Mouse (Mus musculus): Measurements from ENCODE around the gene Galnt10. TPM values are rescaled to one million over a fixed set of nuclear protein-coding genes. Genes with fewer than 3 reads are reported as not detected.

The Galnt10 gene
- 13.5 and 17.3 TPM in 2 replicates for total RNA-seq (2012; rRNA removed)

DNA sequence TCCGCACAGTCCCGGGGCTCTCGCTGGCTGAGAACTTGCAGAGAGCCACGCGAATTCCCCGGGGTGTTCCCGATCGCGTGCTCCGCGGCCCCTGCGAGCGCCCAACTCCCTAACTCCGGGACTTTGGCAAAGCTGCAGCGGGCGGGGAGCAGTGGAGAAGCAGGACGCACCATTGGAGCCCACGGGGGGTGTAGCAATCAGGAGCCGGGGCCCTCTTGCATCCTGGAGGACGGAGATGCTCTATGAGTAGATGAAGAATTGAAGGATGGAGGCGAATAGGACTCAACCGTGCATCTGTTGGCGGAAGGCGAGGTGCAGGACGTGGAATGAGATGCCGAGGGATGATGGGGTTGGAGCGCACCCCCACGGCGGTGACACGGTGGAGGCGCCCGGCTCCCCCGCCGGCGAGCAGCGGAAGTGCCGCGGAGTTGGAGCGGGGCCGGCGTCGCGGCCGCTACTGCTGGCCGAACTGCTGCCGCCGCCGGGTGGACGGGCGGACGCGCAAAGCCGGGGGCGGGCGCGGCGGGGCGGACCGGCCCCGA, at the start of gene Galnt10:
Galnt10 (plus strand) TSS at position 425 of the 542 bp plus-strand sequence.
- H3K4me1 ChIP-seq (ENCODE audit: control insufficient read depth in 2 of 2, insufficient read depth in 2 of 2, low read length in 2 of 2, poor library complexity in 1 of 2): peaks cover 3 to 12% of the 10 kb centered on the region in 2 experiments; a peak in 2 of 4 replicates
- TF ChIP-seq ZNF384 (IDR thresholded peaks at IDR 0.05; ENCODE audit: low read depth, low read length) (no peak), MAFK (IDR thresholded peaks at IDR 0.05; ENCODE audit: insufficient read depth, low read depth, low read length) (no peak), HCFC1 (IDR thresholded peaks at IDR 0.05; ENCODE audit: borderline replicate concordance, insufficient read depth, low read length) (0 out of 2 replicates have a peak, but pooled peaks have one; percentile 12), CHD2 (IDR thresholded peaks at IDR 0.05; ENCODE audit: low read depth, low read length) (no peak)
- peak within 1 kb of the TSS; percentile 87 to 91 for H3K4me3 ChIP-seq (ENCODE audit: insufficient read depth in 1 of 2, low read depth in 1 of 2, low read length in 2 of 2, poor library complexity in 1 of 2, severe bottlenecking in 1 of 2)
- no peak within 1 kb of the TSS for H3K27ac ChIP-seq (ENCODE audit: insufficient read depth, low read depth, low read length, poor library complexity, severe bottlenecking)
- peak within 1 kb of the TSS; percentile 80 for H3K9ac ChIP-seq (ENCODE audit: insufficient read depth, low read depth, low read length, poor library complexity, severe bottlenecking)
- H3K9me3 ChIP-seq (ENCODE audit: control insufficient read depth, insufficient read depth, low read depth, low read length): no peaks in the 10 kb centered on the region
- DNase-seq (ENCODE audit: low read depth, low spot score): peak; percentile 76
- H3K36me3 ChIP-seq (ENCODE audit: control insufficient read depth, insufficient read depth, low read length, poor library complexity, severe bottlenecking): no peaks in the 10 kb centered on the region
- in situ Hi-C loops (cut with MboI; ENCODE audit: low sequenced_read_pairs in 2 of 2, unreplicated experiment in 2 of 2): no loop called here

- no peak overlapping the region for H3K9ac ChIP-seq (ENCODE audit: insufficient read depth, low read depth, low read length, poor library complexity, severe bottlenecking)
- in situ Hi-C loops (cut with MboI; ENCODE audit: low sequenced_read_pairs in 2 of 2, unreplicated experiment in 2 of 2): no loop called here
- H3K9me3 ChIP-seq (ENCODE audit: control insufficient read depth, insufficient read depth, low read depth, low read length): no peaks in the 10 kb centered on the region
- no peak overlapping the region for H3K4me3 ChIP-seq (ENCODE audit: insufficient read depth in 1 of 2, low read depth in 1 of 2, low read length in 2 of 2, poor library complexity in 1 of 2, severe bottlenecking in 1 of 2)
- TF ChIP-seq HCFC1 (IDR thresholded peaks at IDR 0.05; ENCODE audit: borderline replicate concordance, insufficient read depth, low read length): no peak
- no peak for TF ChIP-seq ZNF384 (IDR thresholded peaks at IDR 0.05; ENCODE audit: low read depth, low read length)
- TF ChIP-seq MAFK (IDR thresholded peaks at IDR 0.05; ENCODE audit: insufficient read depth, low read depth, low read length): no peak
- no peak for TF ChIP-seq CHD2 (IDR thresholded peaks at IDR 0.05; ENCODE audit: low read depth, low read length)
- no peak for TF ChIP-seq ZC3H11A (IDR thresholded peaks at IDR 0.05; ENCODE audit: borderline replicate concordance, low read depth, low read length)
- no peak overlapping the region for H3K27ac ChIP-seq (ENCODE audit: insufficient read depth, low read depth, low read length, poor library complexity, severe bottlenecking)
- DNase-seq (ENCODE audit: low read depth, low spot score): no peak
- H3K36me3 ChIP-seq (ENCODE audit: control insufficient read depth, insufficient read depth, low read length, poor library complexity, severe bottlenecking): no peaks in the 10 kb centered on the region
- peaks cover 0 to 8% of the 10 kb centered on the region in 2 experiments; a peak in 2 of 4 replicates for H3K4me1 ChIP-seq (ENCODE audit: control insufficient read depth in 2 of 2, insufficient read depth in 2 of 2, low read length in 2 of 2, poor library complexity in 1 of 2)
These were observed 49.3 kb upstream of the Galnt10 start for GRCm38 (mm10) chr11:57595899-57596298.

GRCm38 (mm10) chr11:57598161-57598560, 47.1 kb upstream of the Galnt10 start:
- TF ChIP-seq CHD2 (IDR thresholded peaks at IDR 0.05; ENCODE audit: low read depth, low read length) (no peak), ZC3H11A (IDR thresholded peaks at IDR 0.05; ENCODE audit: borderline replicate concordance, low read depth, low read length) (no peak), ZNF384 (IDR thresholded peaks at IDR 0.05; ENCODE audit: low read depth, low read length) (no peak), MAFK (IDR thresholded peaks at IDR 0.05; ENCODE audit: insufficient read depth, low read depth, low read length) (no peak), HCFC1 (IDR thresholded peaks at IDR 0.05; ENCODE audit: borderline replicate concordance, insufficient read depth, low read length) (no peak)
- no peak for DNase-seq (ENCODE audit: low read depth, low spot score)
- Histone ChIP-seq H3K36me3 (ENCODE audit: control insufficient read depth, insufficient read depth, low read length, poor library complexity, severe bottlenecking) (no peaks in the 10 kb centered on the region), H3K9me3 (ENCODE audit: control insufficient read depth, insufficient read depth, low read depth, low read length) (no peaks in the 10 kb centered on the region), H3K4me3 (ENCODE audit: insufficient read depth in 1 of 2, low read depth in 1 of 2, low read length in 2 of 2, poor library complexity in 1 of 2, severe bottlenecking in 1 of 2) (no peak overlapping the region), H3K4me1 (ENCODE audit: control insufficient read depth in 2 of 2, insufficient read depth in 2 of 2, low read length in 2 of 2, poor library complexity in 1 of 2) (peaks cover 0 to 16% of the 10 kb centered on the region in 2 experiments; a peak in 2 of 4 replicates), H3K27ac (ENCODE audit: insufficient read depth, low read depth, low read length, poor library complexity, severe bottlenecking) (no peak overlapping the region), H3K9ac (ENCODE audit: insufficient read depth, low read depth, low read length, poor library complexity, severe bottlenecking) (no peak overlapping the region)
- in situ Hi-C loops (cut with MboI; ENCODE audit: low sequenced_read_pairs in 2 of 2, unreplicated experiment in 2 of 2): no loop called here

GRCm38 (mm10) chr11:57599304-57599703, 45.9 kb upstream of the Galnt10 start:
- H3K36me3 ChIP-seq (ENCODE audit: control insufficient read depth, insufficient read depth, low read length, poor library complexity, severe bottlenecking): no peaks in the 10 kb centered on the region
- H3K9ac ChIP-seq (ENCODE audit: insufficient read depth, low read depth, low read length, poor library complexity, severe bottlenecking): no peak overlapping the region
- H3K4me3 ChIP-seq (ENCODE audit: insufficient read depth in 1 of 2, low read depth in 1 of 2, low read length in 2 of 2, poor library complexity in 1 of 2, severe bottlenecking in 1 of 2): no peak overlapping the region
- DNase-seq (ENCODE audit: low read depth, low spot score): no peak
- no peaks in the 10 kb centered on the region for H3K9me3 ChIP-seq (ENCODE audit: control insufficient read depth, insufficient read depth, low read depth, low read length)
- H3K4me1 ChIP-seq (ENCODE audit: control insufficient read depth in 2 of 2, insufficient read depth in 2 of 2, low read length in 2 of 2, poor library complexity in 1 of 2): peaks cover 0 to 16% of the 10 kb centered on the region in 2 experiments; a peak in 2 of 4 replicates
- no peak overlapping the region for H3K27ac ChIP-seq (ENCODE audit: insufficient read depth, low read depth, low read length, poor library complexity, severe bottlenecking)
- TF ChIP-seq HCFC1 (IDR thresholded peaks at IDR 0.05; ENCODE audit: borderline replicate concordance, insufficient read depth, low read length) (no peak), MAFK (IDR thresholded peaks at IDR 0.05; ENCODE audit: insufficient read depth, low read depth, low read length) (no peak)
- in situ Hi-C loops (cut with MboI; ENCODE audit: low sequenced_read_pairs in 2 of 2, unreplicated experiment in 2 of 2): no loop called here

GRCm38 (mm10) chr11:57600113-57600512, 45.1 kb upstream of the Galnt10 start:
- in situ Hi-C loops (cut with MboI; ENCODE audit: low sequenced_read_pairs in 2 of 2, unreplicated experiment in 2 of 2): no loop called here
- Histone ChIP-seq H3K9me3 (ENCODE audit: control insufficient read depth, insufficient read depth, low read depth, low read length) (no peaks in the 10 kb centered on the region), H3K4me3 (ENCODE audit: insufficient read depth in 1 of 2, low read depth in 1 of 2, low read length in 2 of 2, poor library complexity in 1 of 2, severe bottlenecking in 1 of 2) (no peak overlapping the region), H3K36me3 (ENCODE audit: control insufficient read depth, insufficient read depth, low read length, poor library complexity, severe bottlenecking) (no peaks in the 10 kb centered on the region), H3K4me1 (ENCODE audit: control insufficient read depth in 2 of 2, insufficient read depth in 2 of 2, low read length in 2 of 2, poor library complexity in 1 of 2) (peaks cover 0 to 16% of the 10 kb centered on the region in 2 experiments; a peak in 2 of 4 replicates), H3K27ac (ENCODE audit: insufficient read depth, low read depth, low read length, poor library complexity, severe bottlenecking) (no peak overlapping the region), H3K9ac (ENCODE audit: insufficient read depth, low read depth, low read length, poor library complexity, severe bottlenecking) (no peak overlapping the region)
- no peak for TF ChIP-seq HCFC1 (IDR thresholded peaks at IDR 0.05; ENCODE audit: borderline replicate concordance, insufficient read depth, low read length)
- TF ChIP-seq ZC3H11A (IDR thresholded peaks at IDR 0.05; ENCODE audit: borderline replicate concordance, low read depth, low read length): no peak
- TF ChIP-seq ZNF384 (IDR thresholded peaks at IDR 0.05; ENCODE audit: low read depth, low read length): no peak
- TF ChIP-seq CHD2 (IDR thresholded peaks at IDR 0.05; ENCODE audit: low read depth, low read length): no peak
- TF ChIP-seq MAFK (IDR thresholded peaks at IDR 0.05; ENCODE audit: insufficient read depth, low read depth, low read length): no peak
- no peak for DNase-seq (ENCODE audit: low read depth, low spot score)

Data from ES-E14 (cell line).